Mouse (Mus musculus) brain, embryonic 14.5 days (tissue): ENCODE results near the gene Nsmce4a.

Experiments
- CTCF ChIP-seq: fragments of 200-500 bp; IDR thresholded peaks from 2 replicates; pipeline ENCODE4 v1.5.1; 2012; ENCODE audit warnings: inconsistent platforms, mild to moderate bottlenecking, moderate library complexity, borderline replicate concordance; ENCODE audit not compliant: insufficient read depth, insufficient read length; ENCODE audit errors: extremely low read depth
- POLR2A ChIP-seq: fragments of 200-500 bp; IDR thresholded peaks from 2 replicates; pipeline ENCODE4 v1.6.1; 2012; ENCODE audit warnings: mild to moderate bottlenecking, inconsistent platforms, borderline replicate concordance; ENCODE audit not compliant: poor library complexity, insufficient read depth, insufficient read length, severe bottlenecking; ENCODE audit errors: extremely low read depth

DNA sequence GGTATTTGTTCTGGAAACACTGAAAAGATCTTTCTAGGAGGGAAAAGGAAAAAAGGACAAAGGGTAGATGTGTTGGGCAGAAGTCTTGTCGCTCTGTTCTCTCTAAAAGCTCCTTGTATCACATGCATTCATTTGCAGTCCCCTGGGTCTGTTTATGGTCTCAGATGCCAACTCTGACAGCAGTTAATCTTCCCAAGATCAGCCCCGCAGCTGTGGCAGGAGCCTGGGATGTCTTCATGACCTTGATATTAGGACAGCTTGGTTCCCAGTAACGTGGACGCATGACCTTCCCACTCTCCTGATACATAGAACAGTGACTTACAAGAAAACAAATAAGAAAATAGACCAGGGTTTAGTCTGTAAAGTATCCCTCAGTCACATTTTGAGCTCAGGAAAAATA is 41.1 kb upstream of the Nsmce4a start:
- TF ChIP-seq CTCF (no peak), POLR2A (no peak)
